Mouse (Mus musculus) lung, postnatal 10 days (tissue): ENCODE measurements at regions not wholly inside any gene's neighbourhood (a gene's known extent, or its start where the extent isn't known, plus 50 kb on each side); places are given as distances from the start of the nearest gene placed in this dataset.

Source experiments
- DNase-seq: peaks from one replicate; pipeline ENCODE4 v3.0.0; 2021

DNA sequence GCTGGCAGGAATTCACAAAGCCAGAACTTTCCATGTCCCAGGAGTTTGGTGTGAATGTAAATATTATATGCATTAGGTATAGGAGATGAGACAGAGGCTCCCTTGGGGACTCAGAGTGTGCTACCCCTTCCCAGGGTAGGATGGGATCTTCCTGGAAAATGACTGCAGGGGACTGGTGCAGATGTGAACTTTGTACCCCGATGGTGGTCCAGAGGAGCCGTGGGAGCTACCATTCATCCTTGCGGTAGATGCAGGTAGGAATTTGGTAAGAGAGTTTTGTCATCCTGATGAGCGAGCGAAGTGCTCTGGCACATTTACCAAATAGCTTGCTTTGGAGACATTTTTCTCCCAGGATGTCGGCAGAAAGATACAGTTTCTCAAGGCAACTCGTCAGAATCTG, 59.7 kb upstream of the Ppara start:
- DNase-seq = no peak

DNA sequence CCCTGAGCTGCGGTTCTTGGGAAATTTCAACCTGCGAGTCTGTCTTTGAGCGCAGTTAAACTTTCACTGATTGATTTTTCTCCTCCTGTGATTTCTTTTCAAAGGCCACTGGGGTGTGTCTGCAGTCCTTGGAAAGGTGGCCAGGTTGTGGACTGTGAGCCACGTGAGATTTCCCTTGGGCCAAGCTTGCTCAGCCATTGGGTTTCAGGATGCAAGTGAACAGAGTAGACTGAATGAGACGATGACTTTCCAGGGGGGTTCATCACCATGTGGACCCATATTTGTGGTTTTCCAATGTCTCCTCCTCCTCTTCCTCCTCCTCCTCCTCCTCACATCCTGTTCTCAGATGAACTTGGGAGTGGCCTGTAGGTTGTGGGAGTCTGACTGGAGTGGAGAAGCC, 59.0 kb upstream of the Ppara start:
- DNase-seq = no peak

DNA sequence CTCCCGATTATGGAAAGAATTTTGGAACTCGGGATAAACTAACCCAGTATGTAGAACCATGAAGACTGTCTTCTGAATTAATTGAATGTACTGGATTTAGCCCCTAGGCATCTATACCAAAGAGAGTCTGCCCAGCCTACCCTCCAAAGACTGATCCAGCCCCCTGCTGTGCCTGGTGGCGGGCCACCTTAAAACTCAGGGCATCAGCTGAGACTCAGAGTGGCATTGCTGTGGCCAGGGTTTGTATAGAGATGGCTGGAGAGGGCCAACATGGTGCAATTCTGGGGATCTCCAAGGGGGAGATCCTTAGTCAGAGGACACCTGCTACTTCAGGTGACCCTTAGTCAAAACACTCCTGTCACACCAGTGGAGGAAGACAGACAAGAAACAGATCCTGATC, 58.6 kb upstream of the Ppara start:
- DNase-seq = no peak

DNA sequence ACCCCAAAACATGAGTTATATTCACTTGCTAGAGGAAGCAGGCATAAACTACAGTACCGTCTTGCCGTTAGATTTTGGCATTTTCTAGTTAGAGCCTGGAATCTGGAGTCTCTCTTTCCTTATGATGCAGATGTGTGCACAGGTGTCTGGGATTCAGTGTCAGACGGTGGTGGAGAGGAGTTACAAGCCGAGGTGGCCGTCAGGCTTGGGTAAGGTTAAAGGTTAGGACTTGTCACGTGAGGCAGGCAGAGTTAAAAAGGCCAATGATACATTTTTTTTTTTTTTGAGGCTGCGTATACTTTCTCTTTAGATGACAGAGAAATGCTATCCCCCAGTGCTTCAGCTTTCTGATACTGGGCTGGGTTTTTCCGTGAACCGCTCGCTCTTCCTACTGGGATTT, 57.9 kb upstream of the Ppara start:
- DNase-seq = no peak

DNA sequence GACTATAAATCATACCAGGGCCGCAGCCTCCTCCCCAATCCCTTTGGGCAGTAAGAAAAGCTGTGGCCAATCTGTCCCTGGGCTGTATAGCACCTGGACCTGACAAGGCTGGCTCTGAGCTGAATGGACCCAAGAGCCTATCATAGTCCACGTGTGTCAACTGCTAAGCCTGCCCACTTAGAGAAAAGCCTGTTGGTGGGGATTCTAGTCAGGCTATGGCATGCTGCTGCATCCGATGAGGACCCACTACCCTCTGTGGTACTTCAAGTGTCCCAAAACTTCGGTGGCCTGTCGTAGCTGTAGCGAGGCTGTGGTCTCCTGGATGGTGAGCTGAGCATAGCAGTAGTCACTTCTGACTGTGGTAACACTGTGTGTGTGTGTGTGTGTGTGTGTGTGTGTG, 57.4 kb upstream of the Ppara start:
- DNase-seq = no peak

DNA sequence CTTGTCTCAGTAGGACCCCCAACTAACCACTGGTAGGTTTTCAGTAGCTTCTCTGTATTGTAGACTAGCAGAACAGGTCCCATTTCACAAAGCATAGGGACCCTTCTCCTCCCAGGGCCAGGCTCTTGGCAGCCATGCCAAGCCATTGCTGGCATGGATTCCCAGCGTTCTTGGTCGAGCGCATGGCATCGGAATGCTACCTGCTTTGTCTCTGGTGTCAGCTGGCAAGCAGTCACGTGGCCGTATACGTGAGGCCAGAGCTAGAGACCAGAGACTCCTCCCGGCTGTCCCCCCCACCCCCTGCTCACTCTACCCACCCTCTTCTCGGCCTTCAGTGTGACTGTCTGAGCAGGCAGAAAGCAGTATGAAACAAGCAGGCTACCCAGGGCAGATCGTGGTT, 56.9 kb upstream of the Ppara start:
- DNase-seq = no peak

DNA sequence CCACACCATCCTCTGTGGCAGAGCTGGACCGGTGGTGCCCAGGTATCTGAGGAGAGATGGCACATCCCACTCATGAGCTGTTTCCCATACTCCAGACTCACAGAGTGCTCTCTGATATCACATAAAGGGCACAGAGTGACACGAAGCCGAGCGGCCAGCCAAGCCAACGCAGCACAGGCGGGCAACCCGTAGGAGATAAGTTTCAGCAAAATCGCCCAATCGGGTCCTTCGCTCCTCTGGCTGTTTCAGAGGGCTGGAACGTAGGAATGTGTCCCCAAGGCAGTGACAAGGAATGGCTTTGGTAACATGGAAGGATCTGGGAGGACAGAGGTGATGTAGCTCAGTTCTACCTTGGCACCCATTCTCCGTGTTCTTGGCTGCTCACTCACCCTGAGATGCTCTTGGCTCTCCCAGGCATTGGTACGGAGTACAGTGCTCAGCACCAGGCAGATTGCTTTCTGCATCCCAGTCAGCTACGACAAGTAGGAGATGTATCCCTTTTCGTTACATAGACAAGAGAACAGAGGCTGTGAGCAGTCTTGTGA, 56.4 kb upstream of the Ppara start:
- DNase-seq = no peak

DNA sequence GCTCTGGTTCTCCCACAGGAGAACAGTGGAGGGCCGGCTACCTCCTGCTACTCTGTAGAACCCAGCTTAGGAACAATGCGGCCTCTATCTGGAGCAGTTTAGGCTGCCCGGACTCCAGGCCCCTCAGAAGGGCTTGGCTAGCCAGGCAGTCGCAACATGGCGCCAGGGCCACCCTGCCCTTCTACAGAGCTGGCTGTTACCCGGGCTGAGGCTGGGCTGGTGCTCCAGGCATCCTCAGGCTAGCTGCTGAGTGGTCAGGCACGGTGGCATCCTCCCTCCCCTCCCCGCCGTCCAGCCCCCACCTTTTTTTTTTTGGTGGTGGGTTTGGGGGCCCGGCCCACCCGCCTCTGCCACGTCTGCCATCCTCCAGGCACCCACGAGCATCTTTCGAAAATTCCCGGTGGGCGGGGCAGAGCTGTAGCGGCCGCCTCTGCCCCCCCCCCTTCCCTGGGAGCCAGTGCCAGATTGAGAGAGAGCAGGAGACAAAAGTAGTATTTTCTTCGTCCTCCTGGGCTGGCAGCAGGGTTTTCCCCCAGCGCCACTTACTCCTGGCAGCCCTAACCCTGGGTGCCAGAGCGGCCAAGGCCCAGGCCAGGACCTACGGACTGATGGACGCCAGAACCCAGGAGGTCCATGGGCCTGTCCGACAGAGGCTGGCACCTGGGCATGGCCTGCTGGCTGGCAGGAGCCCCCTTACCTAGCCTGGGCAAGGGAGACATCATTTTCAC, 55.6 kb upstream of the Ppara start:
- no peak for DNase-seq

DNA sequence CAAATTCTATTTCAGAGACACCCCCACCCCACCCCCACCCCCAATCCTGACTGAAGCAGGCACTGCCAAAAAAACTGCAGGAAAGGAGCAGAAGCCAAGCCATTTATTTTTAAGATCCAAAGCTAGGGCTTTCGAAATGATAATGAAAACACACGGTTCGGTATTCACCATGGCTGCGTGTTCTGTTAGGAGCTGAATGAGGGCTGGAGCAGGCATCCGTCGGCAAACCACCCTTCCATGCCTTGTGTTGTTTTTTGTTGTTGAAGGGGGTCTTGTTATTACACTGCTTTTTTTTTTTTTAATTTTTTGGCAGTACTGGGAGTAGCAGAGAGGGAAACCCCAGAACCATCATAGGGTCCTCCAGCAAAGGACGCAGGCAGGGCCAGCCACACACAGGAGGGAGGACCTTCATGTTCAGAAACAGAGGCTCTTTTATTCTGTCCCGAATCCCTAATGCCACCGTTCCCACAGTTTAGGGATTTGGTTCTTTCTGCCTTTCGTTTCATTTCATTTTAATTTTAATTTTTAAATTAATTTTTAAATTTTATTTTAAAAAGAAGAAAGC, 54.8 kb upstream of the Ppara start:
- DNase-seq = no peak

DNA sequence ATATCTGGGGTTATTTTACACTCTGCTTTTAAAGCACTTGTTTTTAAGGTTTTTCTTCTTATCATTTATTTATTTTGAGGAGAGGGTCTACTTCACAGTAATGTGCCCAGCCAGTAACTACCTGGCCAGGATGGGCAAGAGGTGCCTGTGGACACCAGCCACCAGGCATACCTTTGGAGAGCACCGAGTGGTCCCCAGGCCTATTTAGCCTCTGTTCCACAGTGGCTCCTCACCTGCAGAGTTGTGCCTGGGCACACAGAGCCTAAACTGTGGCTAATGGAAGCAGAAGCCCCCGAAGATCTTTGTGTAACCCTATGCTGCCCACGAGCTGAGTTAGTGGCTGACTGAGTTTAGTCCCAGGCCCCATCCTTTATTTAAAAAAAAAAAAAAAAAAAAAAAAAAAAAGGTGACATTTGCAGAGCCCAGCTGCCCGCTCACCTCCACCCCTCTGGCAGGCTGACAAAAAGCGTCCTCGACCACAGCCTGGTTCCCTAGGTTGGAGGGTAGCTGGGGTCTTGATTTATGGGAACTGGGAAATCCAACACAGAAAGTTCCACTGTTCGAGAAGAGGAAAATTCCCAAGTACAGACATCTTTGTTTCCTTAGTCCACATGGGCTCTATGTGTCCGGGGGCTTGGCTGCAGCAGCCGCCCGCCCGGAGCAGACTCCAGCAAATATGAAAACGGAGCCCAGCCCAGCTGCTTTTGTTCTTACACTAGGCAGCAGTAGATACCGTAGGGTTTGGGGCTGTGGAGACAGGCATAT, 54.1 kb upstream of the Ppara start:
- no peak for DNase-seq

DNA sequence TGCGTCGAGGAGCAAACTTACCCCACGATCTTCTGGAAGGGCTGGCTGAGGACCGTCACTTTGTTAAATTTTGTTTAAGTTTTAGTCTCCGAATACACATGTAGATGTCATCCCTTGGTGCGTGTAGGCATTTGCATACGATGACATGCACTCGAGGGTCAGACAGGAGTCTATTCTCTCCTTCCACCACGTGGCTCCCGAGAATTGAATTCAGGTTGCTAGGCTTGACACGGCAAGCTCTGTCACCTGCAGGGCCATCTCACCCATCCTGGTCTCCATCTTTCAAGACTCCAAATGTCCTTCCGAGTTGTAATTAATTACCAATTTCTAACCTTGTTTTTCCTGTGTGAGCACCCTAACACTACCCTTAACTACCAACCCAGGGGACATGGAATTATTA, 52.7 kb upstream of the Ppara start:
- DNase-seq = no peak

DNA sequence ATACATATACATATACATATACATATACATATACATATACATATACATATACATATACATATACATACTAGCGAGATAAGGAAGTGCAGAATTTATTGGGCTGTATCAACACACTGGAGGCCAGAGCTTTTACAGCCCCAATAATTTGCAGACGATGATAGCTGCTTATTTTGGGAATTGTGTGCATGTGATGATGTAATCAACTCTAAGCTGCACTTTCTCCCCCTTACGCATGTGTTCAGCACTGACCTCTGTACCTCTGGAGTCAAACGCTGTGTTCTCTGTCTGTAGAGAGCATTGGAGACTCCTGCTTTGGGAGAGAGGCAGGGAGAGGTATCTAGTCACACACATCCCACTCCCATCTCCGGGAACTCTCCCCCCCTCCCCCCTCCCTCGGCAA, 52.0 kb upstream of the Ppara start:
- no peak for DNase-seq

DNA sequence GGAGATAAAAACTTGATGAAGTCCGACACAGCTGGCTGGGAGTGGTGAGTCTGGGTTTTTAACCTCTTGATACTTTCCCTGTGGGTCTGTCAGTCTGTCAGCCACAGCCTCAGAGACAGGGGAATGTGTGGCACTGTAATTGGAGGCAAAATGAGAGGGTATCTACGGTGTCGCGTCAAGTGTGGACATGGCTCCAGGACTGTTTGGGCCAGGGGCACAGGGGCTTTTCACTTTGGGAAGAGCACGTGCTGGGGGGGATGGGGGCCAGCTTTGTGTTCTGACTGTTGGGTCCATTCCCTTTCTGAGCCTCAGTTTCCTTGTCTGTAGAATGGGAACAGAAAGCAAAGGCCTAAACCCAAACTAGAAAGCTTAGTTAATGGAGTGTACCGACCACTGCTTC, 51.5 kb upstream of the Ppara start:
- no peak for DNase-seq

DNA sequence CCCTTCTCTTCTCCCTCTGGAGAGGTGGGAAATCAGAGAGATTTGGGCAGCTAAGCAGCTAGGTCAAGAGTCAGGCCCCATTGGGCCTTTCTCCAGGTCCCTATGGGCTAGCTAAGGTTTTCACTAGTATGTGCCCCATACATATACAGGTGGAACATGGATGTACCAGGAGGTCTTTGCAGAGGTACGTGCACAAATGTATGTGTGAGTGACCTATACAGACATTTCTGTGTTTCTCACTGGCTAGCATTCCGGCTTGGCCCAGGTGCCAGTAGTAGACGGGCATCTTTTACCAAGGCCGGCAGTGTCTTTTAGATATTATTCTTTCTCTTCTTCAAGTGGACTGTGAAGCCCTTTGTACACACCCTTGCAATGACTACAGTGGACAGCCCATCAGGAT, 51.1 kb upstream of the Ppara start:
- DNase-seq = no peak

DNA sequence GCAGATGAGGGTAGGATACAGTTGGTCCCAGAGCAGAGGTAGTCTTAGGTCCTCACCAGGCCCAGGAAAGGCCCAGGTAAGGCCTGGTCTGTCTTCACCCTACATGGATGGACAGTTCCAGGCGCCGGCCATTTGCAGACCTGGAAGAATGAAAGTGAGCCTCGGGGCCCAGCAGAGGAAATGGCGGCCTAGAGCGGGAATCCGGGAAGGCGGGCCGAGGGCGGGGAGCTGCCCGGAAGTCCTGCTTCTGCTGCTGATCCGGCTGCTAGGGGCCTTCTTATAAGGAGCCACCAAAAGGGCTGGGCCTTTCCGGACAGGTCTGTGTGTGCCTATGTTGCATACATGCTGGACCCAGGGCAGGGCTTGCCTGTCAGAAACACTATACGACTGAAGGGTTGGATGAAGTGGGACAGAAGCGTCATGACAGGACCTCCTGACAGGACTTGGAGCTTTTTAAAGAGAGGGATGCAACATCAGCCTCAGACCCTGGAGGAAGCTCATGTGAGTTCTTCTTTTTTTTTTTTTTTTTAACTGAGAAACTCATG, 50.5 kb upstream of the Ppara start:
- peak; percentile 79 for DNase-seq

DNA sequence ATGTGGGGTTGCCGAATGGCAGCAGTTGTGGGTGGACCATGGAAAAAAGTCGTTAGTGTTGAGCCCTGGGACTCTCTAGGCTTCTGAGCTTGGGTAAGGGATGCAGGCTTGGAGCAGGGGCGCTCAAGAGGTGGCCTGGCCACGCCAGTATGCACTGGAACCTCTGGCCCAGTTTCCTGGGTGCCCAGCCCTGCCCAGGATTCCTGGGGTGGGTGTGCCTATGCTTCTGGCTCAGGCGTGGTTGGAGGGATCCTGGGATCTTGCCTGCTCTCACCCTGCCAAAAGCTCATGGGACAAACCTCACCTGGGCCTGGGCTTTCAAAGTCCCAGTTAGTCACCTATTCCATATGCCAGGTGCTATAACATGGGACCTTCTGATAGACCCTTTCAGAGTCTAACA, 49.9 kb upstream of the Ppara start:
- DNase-seq = peak; percentile 58
